Mouse (Mus musculus): ENCODE data around the gene Gper1.

Gper1 gene

GRCm38 (mm10) chr5:139411117-139411516 lies 11.8 kb upstream of the Gper1 start:
- DNase-seq (ENCODE audit: extremely low spot score, low read depth, low spot score), result no peak

GRCm38 (mm10) chr5:139411665-139412314 lies 11.2 kb upstream of the Gper1 start:
- DNase-seq (ENCODE audit: extremely low spot score, low read depth, low spot score), result no peak

DNA sequence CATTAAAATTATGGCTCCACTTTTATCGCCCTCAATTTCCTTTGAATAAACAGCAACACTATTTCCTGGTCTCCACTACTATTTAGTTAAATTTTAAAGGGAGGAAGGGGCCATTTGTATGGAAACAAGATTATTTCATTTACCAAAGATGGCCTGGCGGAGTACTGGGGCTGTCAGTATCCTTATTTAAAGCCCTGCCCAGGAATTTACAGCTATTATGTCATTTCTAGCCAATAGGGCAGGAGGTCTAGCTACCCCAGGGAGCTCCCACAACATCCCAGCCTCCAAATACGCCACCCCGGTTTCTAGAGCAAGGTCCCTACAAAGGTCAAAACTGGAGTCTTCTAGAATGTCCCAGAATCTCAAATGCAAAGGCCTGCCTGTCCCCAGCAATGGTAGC lies 9.4 kb upstream of the Gper1 start:
- DNase-seq (ENCODE audit: extremely low spot score, low read depth, low spot score), result no peak

GRCm38 (mm10) chr5:139415001-139415400 lies 8.0 kb upstream of the Gper1 start:
- DNase-seq (ENCODE audit: extremely low spot score, low read depth, low spot score), result no peak

- no peak for DNase-seq (ENCODE audit: extremely low spot score, low read depth, low spot score)
These were observed 6.0 kb upstream of the Gper1 start for GRCm38 (mm10) chr5:139416942-139417341.

- no peak for DNase-seq (ENCODE audit: extremely low spot score, low read depth, low spot score)
These were observed 5.5 kb upstream of the Gper1 start for GRCm38 (mm10) chr5:139417480-139417879.

DNA sequence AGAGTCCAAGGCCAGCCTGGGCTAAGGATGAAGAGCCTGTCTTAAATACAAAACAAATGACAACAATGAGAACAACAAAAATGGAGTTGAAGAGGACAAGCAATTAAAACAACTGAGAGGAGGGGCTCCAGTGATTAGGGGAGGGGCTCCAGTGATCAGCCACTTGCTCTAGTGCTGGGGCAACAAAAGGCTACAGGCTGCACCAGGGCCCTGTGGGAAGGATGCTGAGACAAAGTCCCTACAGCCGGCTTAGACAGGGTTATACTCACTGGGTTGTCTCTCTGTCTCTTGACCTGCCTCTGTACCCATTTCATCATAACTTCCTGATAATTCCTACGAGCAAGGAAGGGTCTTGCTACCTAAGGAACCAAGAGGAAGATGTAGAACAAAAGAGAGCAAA lies 4.8 kb upstream of the Gper1 start:
- DNase-seq (ENCODE audit: extremely low spot score, low read depth, low spot score), result no peak

DNA sequence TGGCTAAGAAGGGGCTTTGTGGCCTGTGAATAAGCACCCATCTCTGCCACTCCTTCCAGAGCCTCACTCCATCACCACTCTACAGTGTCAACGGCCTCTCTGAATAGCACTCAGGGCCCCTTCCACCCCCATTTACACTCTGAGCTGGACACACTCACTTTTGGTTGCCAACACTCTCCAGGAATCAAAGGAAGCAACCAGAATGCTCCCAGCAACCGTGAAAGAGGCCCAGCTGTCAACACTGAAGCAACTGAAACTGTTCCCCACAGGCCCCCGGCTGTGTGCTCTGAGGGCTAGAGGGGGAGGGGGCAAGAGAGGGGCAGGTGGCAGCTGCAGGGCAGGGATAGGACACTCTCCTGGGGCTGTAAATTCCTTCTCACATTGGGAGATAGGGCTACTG lies 4.3 kb upstream of the Gper1 start:
- DNase-seq (ENCODE audit: extremely low spot score, low read depth, low spot score), result no peak

- no peak for DNase-seq (ENCODE audit: extremely low spot score, low read depth, low spot score)
These were observed 2.2 kb downstream of the Gper1 start for GRCm38 (mm10) chr5:139425198-139425597.

- DNase-seq (ENCODE audit: extremely low spot score, low read depth, low spot score), result no peak
These were observed 4.0 kb downstream of the Gper1 start for GRCm38 (mm10) chr5:139427001-139427400.

DNA sequence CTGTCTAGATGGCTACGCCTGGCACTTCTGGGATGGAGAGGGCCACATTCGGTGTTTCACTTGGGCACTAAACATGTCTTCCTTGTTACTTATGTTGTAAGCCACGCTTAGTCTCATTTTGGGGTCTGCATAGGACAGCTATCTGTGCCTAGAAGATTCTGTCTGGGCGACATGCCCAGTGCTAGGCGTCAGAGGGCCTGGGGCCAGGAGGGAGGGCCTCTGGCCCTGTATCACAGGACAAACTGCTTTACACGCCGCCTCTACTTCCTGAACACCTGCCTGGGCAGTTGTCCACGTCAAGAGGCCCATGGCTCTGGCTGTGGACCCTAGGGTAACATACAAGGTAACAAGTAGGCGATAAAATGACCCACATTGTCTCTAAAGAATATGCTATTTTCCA lies 5.0 kb downstream of the Gper1 start:
- no peak for DNase-seq (ENCODE audit: extremely low spot score, low read depth, low spot score)

- no peak for DNase-seq (ENCODE audit: extremely low spot score, low read depth, low spot score)
These were observed 6.9 kb downstream of the Gper1 start for GRCm38 (mm10) chr5:139429818-139430341.

- no peak for DNase-seq (ENCODE audit: extremely low spot score, low read depth, low spot score)
These were observed 9.4 kb downstream of the Gper1 start for GRCm38 (mm10) chr5:139432333-139432732.

GRCm38 (mm10) chr5:139432747-139433508 lies 10.0 kb downstream of the Gper1 start:
- no peak for DNase-seq (ENCODE audit: extremely low spot score, low read depth, low spot score)

GRCm38 (mm10) chr5:139433842-139434568 lies 11.1 kb downstream of the Gper1 start:
- DNase-seq (ENCODE audit: extremely low spot score, low read depth, low spot score), result no peak

DNA sequence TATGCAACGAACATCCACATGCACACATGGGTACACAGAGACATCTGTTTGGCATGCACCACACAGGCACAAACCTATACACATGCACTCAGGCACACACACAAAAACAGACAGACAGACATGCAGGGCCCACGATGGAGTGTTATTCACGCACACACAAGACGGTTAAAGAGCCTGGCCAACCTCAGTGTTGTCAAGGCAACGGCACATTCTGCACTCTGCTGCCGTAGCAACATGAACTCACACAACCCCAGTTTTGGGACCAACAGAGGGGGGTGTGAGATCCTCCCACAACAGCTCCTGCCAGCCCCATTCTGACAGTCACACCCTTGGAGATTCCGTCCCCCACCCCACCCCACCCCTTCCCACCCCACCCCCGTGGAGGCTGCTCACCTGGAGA lies 12.0 kb downstream of the Gper1 start:
- DNase-seq (ENCODE audit: extremely low spot score, low read depth, low spot score), result no peak

- DNase-seq (ENCODE audit: extremely low spot score, low read depth, low spot score), result no peak
These were observed 14.8 kb downstream of the Gper1 start for GRCm38 (mm10) chr5:139437769-139438168.

DNA sequence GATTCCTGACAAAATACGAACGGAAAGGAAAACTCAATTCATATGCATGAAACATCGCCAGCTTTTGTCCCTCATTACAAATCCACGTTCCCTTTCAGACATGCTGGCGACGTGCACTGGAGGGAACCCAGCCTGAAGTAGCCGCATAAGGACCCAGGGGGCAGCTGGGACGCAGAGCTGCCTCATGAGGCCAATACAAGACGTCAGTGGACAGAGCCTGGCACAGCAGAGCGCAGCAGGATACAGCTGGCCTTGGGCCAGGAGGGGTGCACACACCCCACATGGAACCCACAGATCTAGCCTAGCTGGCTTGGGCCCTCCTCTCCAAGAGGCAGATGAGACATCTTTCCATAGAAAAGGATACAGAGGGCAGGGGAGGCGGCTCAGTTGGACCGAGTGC lies 15.5 kb downstream of the Gper1 start:
- DNase-seq (ENCODE audit: extremely low spot score, low read depth, low spot score), result no peak

- DNase-seq (ENCODE audit: extremely low spot score, low read depth, low spot score), result no peak
These were observed 17.5 kb downstream of the Gper1 start for GRCm38 (mm10) chr5:139440451-139440850.

GRCm38 (mm10) chr5:139440926-139441725 lies 18.2 kb downstream of the Gper1 start:
- DNase-seq (ENCODE audit: extremely low spot score, low read depth, low spot score), result no peak

- DNase-seq (ENCODE audit: extremely low spot score, low read depth, low spot score), result no peak
These were observed 18.7 kb downstream of the Gper1 start for GRCm38 (mm10) chr5:139441726-139442018.

Data from hindlimb bud, embryonic 11.5 days (tissue).